ENCODE assay signal across 13 mouse cellular contexts in the genomic region with DNA sequence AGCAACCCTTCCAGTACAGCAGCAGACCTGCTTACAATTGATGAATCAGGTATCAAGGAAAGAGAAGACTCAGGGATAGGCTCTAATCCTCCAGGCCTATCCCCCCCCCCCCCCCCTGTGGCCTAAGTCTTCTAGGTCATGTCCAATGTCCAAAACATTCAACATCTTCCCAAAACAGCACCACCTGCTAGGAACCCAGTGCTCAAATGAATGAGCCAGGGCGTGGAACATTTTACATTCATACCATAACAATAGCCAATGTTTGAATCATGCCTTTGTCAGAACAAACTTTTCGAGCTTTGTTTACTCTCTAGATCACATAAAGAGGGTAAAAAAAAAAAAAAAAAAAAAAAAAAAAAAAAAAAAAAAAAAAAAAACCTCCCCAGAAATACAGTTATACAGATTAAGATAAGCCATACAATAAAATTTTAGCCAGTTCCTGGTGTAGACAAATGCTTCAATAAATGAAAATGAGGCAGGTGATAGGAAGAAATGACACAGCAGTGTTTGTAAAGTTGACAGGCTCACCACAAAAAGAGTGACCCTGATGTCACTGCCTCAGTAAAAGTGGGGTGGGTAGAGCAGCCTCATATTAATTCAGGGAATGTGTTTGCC.
"Had no signal": no experiment of that assay in that cellular context is flagged by ENCODE, and none has a peak within 500 bp of the region (broad histone marks: within the 10 kb centered on the region; RNA-seq: fewer than 3 reads in every experiment).

No protein-coding gene starts in this region.

- H3K27me3 ChIP-seq: limb, embryonic 13.5 days; midbrain, embryonic 12.5 days had no signal

- H3K36me3 ChIP-seq: limb, embryonic 13.5 days; midbrain, embryonic 12.5 days had no signal

- H3K27ac ChIP-seq: kidney, postnatal 0 days; layer of hippocampus, adult 2 months; limb, embryonic 13.5 days; liver, embryonic 14.5 days; midbrain, embryonic 12.5 days had no signal

- H3K4me1 ChIP-seq: limb, embryonic 13.5 days; midbrain, embryonic 12.5 days had no signal

- H3K4me3 ChIP-seq: layer of hippocampus, adult 2 months; limb, embryonic 13.5 days; midbrain, embryonic 12.5 days had no signal

- DNase-seq: kidney, adult 9 months; kidney, postnatal 36 days; left cerebral cortex, postnatal 4 days; lung, embryonic 14.5 days; lung, postnatal 10 days; right cerebral cortex, postnatal 25 days; thymus, adult 18-20 months; thymus, postnatal 25 days had no signal

- H3K9me3 ChIP-seq: limb, embryonic 13.5 days; midbrain, embryonic 12.5 days had no signal
